Mouse (Mus musculus): Measurements from ENCODE around the gene Ankrd35. TPM values are rescaled to one million over a fixed set of nuclear protein-coding genes. Genes with fewer than 3 reads are reported as not detected.

The Ankrd35 gene
- polyA plus RNA-seq, 1 experiment from 2014 or later, result 0.60 TPM

- no peaks in the 10 kb centered on the region for H3K9me3 ChIP-seq (replicated peaks; ENCODE audit: control insufficient read depth, low read length)
- H3K27ac ChIP-seq (ENCODE audit: low read length), result no peak overlapping the region
- H3K9ac ChIP-seq (ENCODE audit: low read length), result no peak overlapping the region
- no peak overlapping the region for H3K4me3 ChIP-seq (ENCODE audit: low read length)
- H3K36me3 ChIP-seq (ENCODE audit: control insufficient read depth, insufficient read depth), result no peaks in the 10 kb centered on the region
- no peaks in the 10 kb centered on the region for H3K27me3 ChIP-seq (ENCODE audit: control insufficient read depth, insufficient read depth, low read length)
- WGBS, result 27% methylated on average over 1 of the region's 1 CpGs
- ATAC-seq (replicated peaks; ENCODE audit: extremely low read depth, insufficient read depth, low FRiP score), result no peak
- H3K4me1 ChIP-seq (ENCODE audit: control insufficient read depth, insufficient read depth, low read length), result peaks cover 13% of the 10 kb centered on the region
- H3K4me2 ChIP-seq (ENCODE audit: low read depth, low read length), result no peak overlapping the region
Observed at GRCm38 (mm10) chr3:96667316-96667715, 2.6 kb upstream of the Ankrd35 start.

- Histone ChIP-seq H3K27ac (ENCODE audit: low read length) (no peak overlapping the region), H3K9ac (ENCODE audit: low read length) (no peak overlapping the region), H3K4me1 (ENCODE audit: control insufficient read depth, insufficient read depth, low read length) (peaks cover 11% of the 10 kb centered on the region), H3K9me3 (replicated peaks; ENCODE audit: control insufficient read depth, low read length) (no peaks in the 10 kb centered on the region), H3K36me3 (ENCODE audit: control insufficient read depth, insufficient read depth) (no peaks in the 10 kb centered on the region), H3K27me3 (ENCODE audit: control insufficient read depth, insufficient read depth, low read length) (no peaks in the 10 kb centered on the region), H3K4me2 (ENCODE audit: low read depth, low read length) (no peak overlapping the region), H3K4me3 (ENCODE audit: low read length) (no peak overlapping the region)
- no peak for ATAC-seq (replicated peaks; ENCODE audit: extremely low read depth, insufficient read depth, low FRiP score)
- 88% methylated on average over 5 of the region's 5 CpGs for WGBS
Observed at GRCm38 (mm10) chr3:96668424-96669067, 1.4 kb upstream of the Ankrd35 start.

- Histone ChIP-seq H3K4me2 (ENCODE audit: low read depth, low read length) (no peak overlapping the region), H3K9ac (ENCODE audit: low read length) (no peak overlapping the region), H3K4me1 (ENCODE audit: control insufficient read depth, insufficient read depth, low read length) (peaks cover 4% of the 10 kb centered on the region), H3K27me3 (ENCODE audit: control insufficient read depth, insufficient read depth, low read length) (no peaks in the 10 kb centered on the region), H3K9me3 (replicated peaks; ENCODE audit: control insufficient read depth, low read length) (no peaks in the 10 kb centered on the region), H3K4me3 (ENCODE audit: low read length) (no peak overlapping the region), H3K27ac (ENCODE audit: low read length) (no peak overlapping the region), H3K36me3 (ENCODE audit: control insufficient read depth, insufficient read depth) (no peaks in the 10 kb centered on the region)
- WGBS, result 91% methylated on average over 5 of the region's 5 CpGs
- no peak for ATAC-seq (replicated peaks; ENCODE audit: extremely low read depth, insufficient read depth, low FRiP score)
Observed at GRCm38 (mm10) chr3:96671519-96671918, 1.6 kb downstream of the Ankrd35 start.

GRCm38 (mm10) chr3:96673514-96673913, 3.6 kb downstream of the Ankrd35 start:
- WGBS, result 64% methylated on average over 4 of the region's 4 CpGs
- H3K27ac ChIP-seq (ENCODE audit: low read length), result no peak overlapping the region
- H3K27me3 ChIP-seq (ENCODE audit: control insufficient read depth, insufficient read depth, low read length), result 0 out of 2 replicates have a peak, but pooled peaks cover 5% of the 10 kb centered on the region
- H3K4me3 ChIP-seq (ENCODE audit: low read length), result no peak overlapping the region
- H3K9ac ChIP-seq (ENCODE audit: low read length), result no peak overlapping the region
- H3K36me3 ChIP-seq (ENCODE audit: control insufficient read depth, insufficient read depth), result no peaks in the 10 kb centered on the region
- ATAC-seq (replicated peaks; ENCODE audit: extremely low read depth, insufficient read depth, low FRiP score), result no peak
- H3K9me3 ChIP-seq (replicated peaks; ENCODE audit: control insufficient read depth, low read length), result no peaks in the 10 kb centered on the region
- H3K4me1 ChIP-seq (ENCODE audit: control insufficient read depth, insufficient read depth, low read length), result peaks cover 4% of the 10 kb centered on the region
- H3K4me2 ChIP-seq (ENCODE audit: low read depth, low read length), result no peak overlapping the region

GRCm38 (mm10) chr3:96674442-96674841, 4.5 kb downstream of the Ankrd35 start:
- H3K27me3 ChIP-seq (ENCODE audit: control insufficient read depth, insufficient read depth, low read length), result 0 out of 2 replicates have a peak, but pooled peaks cover 5% of the 10 kb centered on the region
- H3K4me2 ChIP-seq (ENCODE audit: low read depth, low read length), result no peak overlapping the region
- WGBS, result 62% methylated on average over 8 of the region's 8 CpGs
- H3K4me3 ChIP-seq (ENCODE audit: low read length), result no peak overlapping the region
- no peaks in the 10 kb centered on the region for H3K9me3 ChIP-seq (replicated peaks; ENCODE audit: control insufficient read depth, low read length)
- no peaks in the 10 kb centered on the region for H3K36me3 ChIP-seq (ENCODE audit: control insufficient read depth, insufficient read depth)
- H3K4me1 ChIP-seq (ENCODE audit: control insufficient read depth, insufficient read depth, low read length), result peaks cover 4% of the 10 kb centered on the region
- no peak overlapping the region for H3K9ac ChIP-seq (ENCODE audit: low read length)
- no peak overlapping the region for H3K27ac ChIP-seq (ENCODE audit: low read length)
- ATAC-seq (replicated peaks; ENCODE audit: extremely low read depth, insufficient read depth, low FRiP score), result no peak

- Histone ChIP-seq H3K27me3 (ENCODE audit: control insufficient read depth, insufficient read depth, low read length) (0 out of 2 replicates have a peak, but pooled peaks cover 5% of the 10 kb centered on the region), H3K4me3 (ENCODE audit: low read length) (no peak overlapping the region), H3K27ac (ENCODE audit: low read length) (no peak overlapping the region), H3K4me2 (ENCODE audit: low read depth, low read length) (no peak overlapping the region), H3K9ac (ENCODE audit: low read length) (no peak overlapping the region), H3K36me3 (ENCODE audit: control insufficient read depth, insufficient read depth) (no peaks in the 10 kb centered on the region), H3K4me1 (ENCODE audit: control insufficient read depth, insufficient read depth, low read length) (peaks cover 4% of the 10 kb centered on the region), H3K9me3 (replicated peaks; ENCODE audit: control insufficient read depth, low read length) (no peaks in the 10 kb centered on the region)
- no peak for ATAC-seq (replicated peaks; ENCODE audit: extremely low read depth, insufficient read depth, low FRiP score)
- WGBS, result 83% methylated on average over 3 of the region's 3 CpGs
Observed at GRCm38 (mm10) chr3:96675171-96675570, 5.2 kb downstream of the Ankrd35 start.

GRCm38 (mm10) chr3:96675690-96676089, 5.8 kb downstream of the Ankrd35 start:
- Histone ChIP-seq H3K9me3 (replicated peaks; ENCODE audit: control insufficient read depth, low read length) (no peaks in the 10 kb centered on the region), H3K27me3 (ENCODE audit: control insufficient read depth, insufficient read depth, low read length) (0 out of 2 replicates have a peak, but pooled peaks cover 5% of the 10 kb centered on the region), H3K9ac (ENCODE audit: low read length) (no peak overlapping the region), H3K4me3 (ENCODE audit: low read length) (no peak overlapping the region), H3K4me2 (ENCODE audit: low read depth, low read length) (no peak overlapping the region), H3K36me3 (ENCODE audit: control insufficient read depth, insufficient read depth) (no peaks in the 10 kb centered on the region), H3K27ac (ENCODE audit: low read length) (no peak overlapping the region), H3K4me1 (ENCODE audit: control insufficient read depth, insufficient read depth, low read length) (peaks cover under 1% of the 10 kb centered on the region; the same call in 1 of the 2 replicates)
- ATAC-seq (replicated peaks; ENCODE audit: extremely low read depth, insufficient read depth, low FRiP score), result no peak
- WGBS, result 64% methylated on average over 3 of the region's 3 CpGs

- H3K9ac ChIP-seq (ENCODE audit: low read length), result no peak overlapping the region
- peaks cover 5% of the 10 kb centered on the region; the same call in 1 of the 2 replicates for H3K27me3 ChIP-seq (ENCODE audit: control insufficient read depth, insufficient read depth, low read length)
- ATAC-seq (replicated peaks; ENCODE audit: extremely low read depth, insufficient read depth, low FRiP score), result no peak
- no peaks in the 10 kb centered on the region for H3K4me1 ChIP-seq (ENCODE audit: control insufficient read depth, insufficient read depth, low read length)
- H3K4me2 ChIP-seq (ENCODE audit: low read depth, low read length), result no peak overlapping the region
- no peaks in the 10 kb centered on the region for H3K36me3 ChIP-seq (ENCODE audit: control insufficient read depth, insufficient read depth)
- no peaks in the 10 kb centered on the region for H3K9me3 ChIP-seq (replicated peaks; ENCODE audit: control insufficient read depth, low read length)
- no peak overlapping the region for H3K27ac ChIP-seq (ENCODE audit: low read length)
- H3K4me3 ChIP-seq (ENCODE audit: low read length), result no peak overlapping the region
- 56% methylated on average over 7 of the region's 7 CpGs for WGBS
Observed at GRCm38 (mm10) chr3:96678456-96678855, 8.5 kb downstream of the Ankrd35 start.

GRCm38 (mm10) chr3:96679159-96679674, 9.3 kb downstream of the Ankrd35 start:
- no peaks in the 10 kb centered on the region for H3K9me3 ChIP-seq (replicated peaks; ENCODE audit: control insufficient read depth, low read length)
- H3K27ac ChIP-seq (ENCODE audit: low read length), result no peak overlapping the region
- no peaks in the 10 kb centered on the region for H3K4me1 ChIP-seq (ENCODE audit: control insufficient read depth, insufficient read depth, low read length)
- H3K4me2 ChIP-seq (ENCODE audit: low read depth, low read length), result no peak overlapping the region
- WGBS, result 21% methylated on average over 5 of the region's 5 CpGs
- no peak for ATAC-seq (replicated peaks; ENCODE audit: extremely low read depth, insufficient read depth, low FRiP score)
- H3K4me3 ChIP-seq (ENCODE audit: low read length), result no peak overlapping the region
- no peak overlapping the region for H3K9ac ChIP-seq (ENCODE audit: low read length)
- no peaks in the 10 kb centered on the region for H3K36me3 ChIP-seq (ENCODE audit: control insufficient read depth, insufficient read depth)
- H3K27me3 ChIP-seq (ENCODE audit: control insufficient read depth, insufficient read depth, low read length), result peaks cover 11% of the 10 kb centered on the region; the same call in 1 of the 2 replicates
